Mouse (Mus musculus): ENCODE results near the gene Slc1a2.

DNA sequence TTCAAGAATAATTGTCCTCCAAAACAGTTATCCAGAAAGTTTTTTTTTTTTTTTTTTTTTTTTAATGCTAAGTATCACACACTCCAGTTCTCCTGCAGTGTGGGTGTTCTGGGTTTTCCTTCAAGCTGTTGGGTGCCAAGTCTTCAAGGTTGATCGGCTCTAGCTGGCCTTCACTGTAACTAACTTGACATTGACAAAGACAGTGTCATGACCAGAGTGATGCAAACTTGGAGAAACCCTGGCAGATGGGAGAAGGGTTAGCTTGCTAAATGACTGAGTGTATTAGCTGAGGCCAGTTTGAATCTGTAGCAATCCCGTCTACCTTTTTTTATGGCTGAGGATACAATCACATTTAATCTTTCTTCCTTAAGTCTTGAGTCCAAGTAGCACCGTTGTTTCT lies 119.7 kb downstream of the Slc1a2 start:
- TF ChIP-seq CTCF (IDR thresholded peaks at IDR 0.05; ENCODE audit: low read depth, low read length), result no peak
- TF ChIP-seq POLR2A (IDR thresholded peaks at IDR 0.05; ENCODE audit: extremely low read depth, insufficient read depth, low read length), result no peak

All from liver, adult 2 months (tissue).